Mouse (Mus musculus) neural tube, embryonic 14.5 days (tissue): Measurements from ENCODE around the gene Rab13. TPM values are rescaled to one million over a fixed set of nuclear protein-coding genes. Genes with fewer than 3 reads are reported as not detected.
"Not testable (repeated sequence)": the region's sequence is repeated elsewhere in the genome, so short reads cannot be mapped to it uniquely, and the experiment has no call there.

Source experiments
- ATAC-seq: fragments of 200-750 bp; cut with Nextera tagmentation; 2 replicates; pipeline ENCODE4 v1.8.0; 2017; ENCODE audit warnings: low read depth, mild to moderate bottlenecking, moderate TSS enrichment, moderate library complexity
- H3K27ac ChIP-seq: fragments of 300-500 bp; sonication (generic); 2 replicates; pipeline ENCODE4 v1.5.1; 2014; ENCODE audit warnings: low read depth, mild to moderate bottlenecking, control low read depth, low read length, moderate library complexity, mixed read lengths
- H3K27me3 ChIP-seq: fragments of 300-500 bp; sonication (generic); 2 replicates; pipeline ENCODE4 v1.6.1; 2014; ENCODE audit warnings: low read length; ENCODE audit not compliant: control insufficient read depth, insufficient read depth
- H3K36me3 ChIP-seq: fragments of 300-500 bp; sonication (generic); 2 replicates; pipeline ENCODE4 v1.6.1; 2014; ENCODE audit warnings: low read length, mixed read lengths; ENCODE audit not compliant: control insufficient read depth, insufficient read depth
- H3K4me1 ChIP-seq: fragments of 300-500 bp; sonication (generic); 2 replicates; pipeline ENCODE4 v1.6.1; 2014; ENCODE audit warnings: low read length; ENCODE audit not compliant: control insufficient read depth, insufficient read depth
- H3K4me2 ChIP-seq: fragments of 300-500 bp; sonication (generic); 2 replicates; pipeline ENCODE4 v1.6.1; 2014; ENCODE audit warnings: mild to moderate bottlenecking, low read depth, low read length, control low read depth
- H3K4me3 ChIP-seq: fragments of 300-500 bp; sonication (generic); 2 replicates; pipeline ENCODE4 v1.5.1; 2014; ENCODE audit warnings: low read depth, low read length, control low read depth, mixed read lengths
- H3K9ac ChIP-seq: fragments of 300-500 bp; sonication (generic); replicated peaks from 2 replicates; pipeline ENCODE4 v1.6.1; 2014; ENCODE audit warnings: low read depth, mild to moderate bottlenecking, control low read depth, low read length, mixed read lengths
- H3K9me3 ChIP-seq: fragments of 300-500 bp; sonication (generic); 2 replicates; pipeline ENCODE4 v1.6.1; 2016; ENCODE audit warnings: low read length; ENCODE audit not compliant: control insufficient read depth
- WGBS: fragments of 180-500 bp; shearing (Covaris S2); extraction: QIAGEN DNeasy Blood & Tissue Kit; methylation state at CpG from one replicate; pipeline ENCODE4 v1.1.7; 2014; 5-methylcytosine and 5-hydroxymethylcytosine counted together
- polyA plus RNA-seq: library from polyadenylated mRNA; unstranded; fragments of >200 nt; fragmentation: Nextera tagmentation; extraction: Ambion mirVana; gene quantifications from 2 replicates; pipeline ENCODE4 v1.2.1, GENCODE M21; 2014

The Rab13 gene
- polyA plus RNA-seq, 1 experiment from 2014 or later = 8.0 TPM

GRCm38 (mm10) chr3:90241669-90242358 is 28.3 kb downstream of the Rab13 start:
- H3K9me3 ChIP-seq = no peaks in the 10 kb centered on the region
- no peak overlapping the region for H3K27ac ChIP-seq
- no peaks in the 10 kb centered on the region for H3K27me3 ChIP-seq
- ATAC-seq = 0 out of 2 replicates have a peak, but pooled peaks have one; percentile 7
- H3K9ac ChIP-seq = no peak overlapping the region
- H3K4me2 ChIP-seq = no peak overlapping the region
- H3K4me1 ChIP-seq = peaks cover 8% of the 10 kb centered on the region; the same call in 1 of the 2 replicates
- no peak overlapping the region for H3K4me3 ChIP-seq
- WGBS = 85% methylated on average over 10 of the region's 10 CpGs
- no peaks in the 10 kb centered on the region for H3K36me3 ChIP-seq

DNA sequence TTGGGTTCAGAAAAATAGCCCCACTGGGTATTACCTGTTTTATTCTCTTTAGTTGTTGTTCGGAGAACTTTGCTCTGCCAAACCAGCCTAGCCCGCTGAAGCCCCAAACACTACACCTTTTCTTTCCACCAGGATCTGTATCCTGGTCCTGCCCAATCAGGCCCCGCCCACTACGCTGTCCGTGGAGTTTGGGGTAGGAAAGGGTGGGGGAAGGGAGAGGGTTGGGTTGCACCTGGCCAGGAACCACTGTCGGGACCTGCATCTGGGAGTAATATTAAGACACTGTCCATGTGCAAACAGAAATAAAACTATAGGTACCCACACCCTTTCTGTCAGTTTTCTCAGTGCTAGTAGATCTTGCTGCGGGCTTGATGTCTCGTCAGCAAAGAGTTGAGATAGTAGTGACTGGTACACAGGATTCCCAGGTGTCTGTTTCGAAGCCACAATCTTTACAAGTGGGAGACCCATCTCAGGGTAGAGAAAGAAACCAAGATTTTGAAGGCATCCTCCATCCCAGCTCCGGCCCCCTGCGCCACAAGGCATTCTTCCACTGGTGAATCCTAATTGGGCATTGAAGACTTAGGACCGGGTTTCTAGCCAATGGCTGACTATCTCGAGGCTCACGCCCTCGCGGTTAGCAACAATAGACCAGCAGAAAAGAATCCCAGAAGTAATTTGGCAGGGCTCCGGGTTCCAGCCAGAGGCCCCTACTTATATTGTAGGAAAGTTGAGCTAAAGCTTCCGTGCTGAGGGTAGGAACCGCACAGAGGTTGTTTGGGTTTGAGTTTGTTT is 29.7 kb downstream of the Rab13 start, which contains the start of gene Creb3l4:
Creb3l4 (minus strand) TSS at position 529 of the 792 bp plus-strand sequence.
- H3K4me1 ChIP-seq = peaks cover 8% of the 10 kb centered on the region; the same call in 1 of the 2 replicates
- H3K4me3 ChIP-seq = peak within 1 kb of the TSS; percentile 29
- peak within 1 kb of the TSS; percentile 66 for H3K4me2 ChIP-seq
- H3K27me3 ChIP-seq = no peaks in the 10 kb centered on the region
- peak; percentile 45; the same call in 1 of the 2 replicates for ATAC-seq
- H3K36me3 ChIP-seq = no peaks in the 10 kb centered on the region
- H3K27ac ChIP-seq = no peak within 1 kb of the TSS
- H3K9ac ChIP-seq = peak within 1 kb of the TSS; percentile 8; the same call in 1 of the 2 replicates
- no peaks in the 10 kb centered on the region for H3K9me3 ChIP-seq
- WGBS = 3% methylated on average over 19 of the region's 19 CpGs

DNA sequence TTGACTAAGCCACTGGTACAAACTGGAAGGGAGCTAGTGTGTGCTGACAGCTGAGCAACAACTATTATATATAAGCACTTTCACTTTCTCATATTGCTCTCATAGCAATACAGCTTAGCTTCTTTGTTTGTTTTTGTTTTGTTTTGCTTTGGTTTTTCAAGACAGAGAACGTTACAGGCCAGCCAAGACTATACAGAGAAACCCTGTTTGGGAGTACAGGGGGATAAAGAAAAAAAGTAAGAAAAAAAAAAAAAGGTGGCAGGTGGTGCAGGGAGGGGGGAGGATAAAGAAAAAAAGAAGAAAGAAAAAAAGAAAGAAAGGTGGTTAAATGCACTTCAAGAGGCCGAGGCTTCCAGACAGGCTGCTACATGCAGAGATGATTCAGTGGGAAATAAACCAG is 31.9 kb downstream of the Rab13 start:
- Histone ChIP-seq H3K27me3 (no peaks in the 10 kb centered on the region), H3K4me1 (peaks cover 13% of the 10 kb centered on the region), H3K9ac (no peak overlapping the region), H3K9me3 (no peaks in the 10 kb centered on the region), H3K27ac (no peak overlapping the region), H3K36me3 (no peaks in the 10 kb centered on the region; the same call in 1 of the 2 replicates), H3K4me3 (no peak overlapping the region), H3K4me2 (no peak overlapping the region)
- 83% methylated on average over 2 of the region's 2 CpGs for WGBS
- no peak for ATAC-seq

GRCm38 (mm10) chr3:90247630-90247959 is 34.1 kb downstream of the Rab13 start:
- Histone ChIP-seq H3K27me3 (no peaks in the 10 kb centered on the region), H3K9me3 (no peaks in the 10 kb centered on the region), H3K4me2 (peak overlapping the region; percentile 95), H3K9ac (peak overlapping the region; percentile 78; the same call in 1 of the 2 replicates), H3K36me3 (peaks cover 4% of the 10 kb centered on the region; the same call in 1 of the 2 replicates), H3K4me3 (peak overlapping the region; percentile 69), H3K4me1 (peaks cover 13% of the 10 kb centered on the region), H3K27ac (peak overlapping the region; percentile 60)
- 2% methylated on average over 3 of the region's 3 CpGs for WGBS
- ATAC-seq = peak; percentile 10

DNA sequence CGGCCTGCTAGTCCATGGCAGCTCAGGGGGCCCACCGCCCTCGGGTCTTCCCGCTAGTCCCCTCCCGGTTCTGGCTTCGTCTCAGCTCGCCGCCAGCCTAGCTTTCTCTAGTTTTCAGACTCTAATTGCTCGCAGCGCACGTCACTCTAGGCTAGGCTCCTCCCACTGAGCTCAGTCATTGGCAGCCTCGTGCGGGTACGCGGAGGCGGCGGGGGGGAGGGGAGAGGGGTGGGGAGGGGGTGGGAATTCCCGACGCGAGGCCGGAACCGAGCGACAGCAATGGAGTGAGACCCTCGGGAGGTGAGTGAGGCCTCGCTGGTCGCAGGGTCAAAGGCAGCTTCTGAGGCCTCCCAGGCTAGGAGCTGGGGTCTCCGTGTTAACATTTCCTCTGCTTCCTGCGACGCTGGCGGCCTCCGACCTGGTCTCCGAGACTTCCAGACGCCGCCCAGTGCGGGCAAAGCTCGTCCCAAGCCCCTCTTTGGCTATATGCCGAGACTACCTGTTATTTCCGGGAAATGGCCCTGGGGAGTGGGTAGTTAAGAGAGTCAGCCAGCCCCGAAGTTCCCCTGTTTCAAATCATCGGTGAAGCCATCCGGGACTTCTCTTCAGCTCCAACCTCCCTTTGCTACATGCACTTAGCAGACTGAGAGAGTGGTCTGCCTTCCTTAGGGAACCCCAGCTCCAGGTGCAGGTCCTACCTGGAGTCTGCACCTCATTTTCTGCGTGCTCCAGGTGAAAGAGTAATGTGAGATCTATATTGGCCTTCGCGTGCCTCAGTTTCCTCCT is 34.7 kb downstream of the Rab13 start, which contains the start of gene Slc39a1:
Slc39a1 (plus strand) TSS at position 213 of the 786 bp plus-strand sequence.
- Histone ChIP-seq H3K36me3 (peaks cover 4% of the 10 kb centered on the region; the same call in 1 of the 2 replicates), H3K9ac (peak within 1 kb of the TSS; percentile 78), H3K9me3 (no peaks in the 10 kb centered on the region), H3K4me2 (peak within 1 kb of the TSS; percentile 95), H3K27ac (peak within 1 kb of the TSS; percentile 60), H3K27me3 (no peaks in the 10 kb centered on the region), H3K4me3 (peak within 1 kb of the TSS; percentile 69), H3K4me1 (peaks cover 7% of the 10 kb centered on the region)
- WGBS = under 1% methylated on average over 44 of the region's 44 CpGs
- ATAC-seq = peak; percentile 95

- no peak for ATAC-seq
- Histone ChIP-seq H3K9me3 (no peaks in the 10 kb centered on the region), H3K4me1 (peaks cover 5% of the 10 kb centered on the region), H3K36me3 (peaks cover 4% of the 10 kb centered on the region; the same call in 1 of the 2 replicates), H3K4me2 (peak overlapping the region; percentile 95), H3K9ac (peak overlapping the region; percentile 78), H3K27ac (peak overlapping the region; percentile 60; the same call in 1 of the 2 replicates), H3K27me3 (no peaks in the 10 kb centered on the region), H3K4me3 (peak overlapping the region; percentile 69)
- WGBS = 8% methylated on average over 10 of the region's 10 CpGs
Observed at GRCm38 (mm10) chr3:90248746-90249100, 35.2 kb downstream of the Rab13 start.

DNA sequence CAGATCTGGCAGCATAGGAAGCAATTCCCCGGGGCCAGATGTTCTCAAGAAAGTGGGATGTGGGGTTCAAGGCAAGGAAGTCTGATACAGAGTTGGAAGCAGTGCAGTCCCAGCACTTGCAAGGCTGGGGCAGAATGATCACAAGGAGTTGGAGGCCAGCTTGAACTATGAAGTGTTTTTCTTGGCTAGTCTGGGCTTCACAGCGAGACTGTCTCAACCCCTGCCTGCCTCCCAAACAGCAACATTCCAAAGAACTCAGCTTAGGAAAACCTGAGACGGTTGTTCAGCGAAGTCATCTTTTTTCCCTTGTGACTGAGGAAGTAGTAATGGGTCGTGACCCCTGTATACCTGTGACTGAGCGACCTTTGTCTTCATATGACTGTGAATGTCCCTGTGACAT is 37.3 kb downstream of the Rab13 start:
- no peaks in the 10 kb centered on the region for H3K27me3 ChIP-seq
- WGBS = 94% methylated on average over 6 of the region's 6 CpGs
- ATAC-seq = no peak

DNA sequence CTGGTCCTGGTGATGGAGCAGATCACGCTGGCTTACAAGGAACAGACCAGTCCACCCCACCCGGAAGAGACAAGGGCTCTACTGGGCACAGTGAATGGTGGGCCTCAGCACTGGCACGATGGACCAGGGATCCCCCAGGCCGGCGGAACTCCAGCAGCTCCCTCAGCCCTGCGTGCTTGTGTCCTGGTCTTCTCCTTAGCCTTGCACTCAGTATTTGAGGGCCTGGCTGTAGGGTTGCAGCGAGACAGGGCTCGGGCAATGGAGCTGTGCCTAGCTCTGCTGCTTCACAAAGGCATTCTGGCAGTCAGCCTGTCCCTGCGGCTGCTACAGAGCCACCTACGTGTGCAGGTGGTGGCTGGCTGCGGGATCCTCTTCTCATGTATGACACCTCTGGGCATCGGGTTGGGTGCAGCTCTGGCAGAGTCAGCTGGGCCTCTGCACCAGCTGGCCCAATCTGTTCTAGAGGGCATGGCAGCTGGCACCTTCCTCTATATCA is 38.3 kb downstream of the Rab13 start:
- ATAC-seq, H3K27ac ChIP-seq, H3K9ac ChIP-seq, H3K27me3 ChIP-seq, H3K9me3 ChIP-seq, H3K4me3 ChIP-seq, H3K36me3 ChIP-seq, H3K4me2 ChIP-seq: not testable (repeated sequence)
- H3K4me1 ChIP-seq = peaks cover 11% of the 10 kb centered on the region
- WGBS = 95% methylated on average over 8 of the region's 12 CpGs

More for the DNA sequence above, 37.3 kb downstream of the Rab13 start:
- no peak overlapping the region for H3K4me3 ChIP-seq
- peaks cover 11% of the 10 kb centered on the region for H3K4me1 ChIP-seq
- H3K4me2 ChIP-seq = no peak overlapping the region
- H3K9ac ChIP-seq = no peak overlapping the region
- H3K27ac ChIP-seq = no peak overlapping the region
- no peaks in the 10 kb centered on the region for H3K9me3 ChIP-seq
- peaks cover 4% of the 10 kb centered on the region; the same call in 1 of the 2 replicates for H3K36me3 ChIP-seq
